Mouse (Mus musculus): ENCODE measurements around the gene Tmprss3.

Gene Tmprss3

GRCm38 (mm10) chr17:31138398-31138797, 60.4 kb downstream of the Tmprss3 start:
- no peak for DNase-seq (ENCODE audit: low spot score in 2 of 2)

- no peak for DNase-seq (ENCODE audit: low spot score in 2 of 2)
Observed at GRCm38 (mm10) chr17:31136821-31137220, 62.0 kb downstream of the Tmprss3 start.

GRCm38 (mm10) chr17:31136291-31136690, 62.5 kb downstream of the Tmprss3 start:
- DNase-seq (ENCODE audit: low spot score in 2 of 2): no peak

GRCm38 (mm10) chr17:31134913-31135312, 63.9 kb downstream of the Tmprss3 start:
- no peak for DNase-seq (ENCODE audit: low spot score in 2 of 2)

- DNase-seq (ENCODE audit: low spot score in 2 of 2): no peak
Observed at GRCm38 (mm10) chr17:31133776-31134175, 65.0 kb downstream of the Tmprss3 start.

GRCm38 (mm10) chr17:31131269-31131821, 67.4 kb downstream of the Tmprss3 start:
- no peak for DNase-seq (ENCODE audit: low spot score in 2 of 2)

GRCm38 (mm10) chr17:31129452-31129851, 69.3 kb downstream of the Tmprss3 start, which contains the start of gene Tff3:
TSS of gene Tff3 (minus strand) at chr17:31129646.
- no peak for DNase-seq (ENCODE audit: low spot score in 2 of 2)

Data from urinary bladder, postnatal 4 days (tissue).